ENCODE assay signal across 8 mouse cellular contexts in genomic region chr9:44479628-44480428, GRCm38 (mm10). TPM values are rescaled to one million over a fixed set of nuclear protein-coding genes. Genes with fewer than 3 reads are reported as not detected.
A peak's percentile ranks its signal among the peaks of the same experiment; 100 is the strongest.
DNase-seq lines count a peak whose midpoint lies in the region; ATAC-seq and TF ChIP-seq lines count a peak whose summit lies in the region.

No protein-coding gene starts in this region.

- H3K9ac ChIP-seq in forebrain, embryonic 15.5 days (replicated peaks): peak overlapping the region; percentile 87
- H3K9ac ChIP-seq in neural tube, embryonic 14.5 days (replicated peaks; ENCODE audit: low read depth, low read length): peak overlapping the region; percentile 89

- H3K27me3 ChIP-seq in G1E (ENCODE audit: insufficient read depth, low read length): peaks cover 77% of the 10 kb centered on the region
- no peaks in the 10 kb centered on the region for H3K27me3 ChIP-seq in forebrain, embryonic 15.5 days
- H3K27me3 ChIP-seq in neural tube, embryonic 14.5 days (ENCODE audit: control insufficient read depth, insufficient read depth, low read length): no peaks in the 10 kb centered on the region
- no peaks in the 10 kb centered on the region for H3K27me3 ChIP-seq in thymus, adult 2 months (ENCODE audit: control insufficient read depth, insufficient read depth, low read length)

- no peak for ATAC-seq in G1E (ENCODE audit: extremely low read depth, insufficient number of reproducible peaks, low FRiP score, poor library complexity, severe bottlenecking)
- ATAC-seq in forebrain, embryonic 15.5 days (replicated peaks): peak; percentile 63
- ATAC-seq in neural tube, embryonic 14.5 days (ENCODE audit: low read depth): peak; percentile 56

- under 1% methylated on average over 26 of the region's 26 CpGs for WGBS in forebrain, embryonic 15.5 days
- under 1% methylated on average over 26 of the region's 26 CpGs for WGBS in lung, adult 2 months
- 1% methylated on average over 26 of the region's 26 CpGs for WGBS in neural tube, embryonic 14.5 days
- under 1% methylated on average over 26 of the region's 26 CpGs for WGBS in thymus, adult 2 months

- no peaks in the 10 kb centered on the region for H3K36me3 ChIP-seq in G1E (replicated peaks)
- H3K36me3 ChIP-seq in forebrain, embryonic 15.5 days: no peaks in the 10 kb centered on the region
- no peaks in the 10 kb centered on the region for H3K36me3 ChIP-seq in neural tube, embryonic 14.5 days (ENCODE audit: control insufficient read depth, insufficient read depth, low read length)
- H3K36me3 ChIP-seq in thymus, adult 2 months (ENCODE audit: control insufficient read depth, insufficient read depth, low read length): no peaks in the 10 kb centered on the region

- peak overlapping the region; percentile 98 for H3K4me2 ChIP-seq in forebrain, embryonic 15.5 days (replicated peaks)
- peak overlapping the region; percentile 98 for H3K4me2 ChIP-seq in neural tube, embryonic 14.5 days (ENCODE audit: low read depth, low read length)

- intact Hi-C loops in heart, postnatal 36 days (cut with DNase I): loop anchor here (1.0 kb wide), 1 partner anchor 22 kb away; no protein-coding TSS in a partner anchor

- peaks cover 36% of the 10 kb centered on the region for H3K4me1 ChIP-seq in G1E (ENCODE audit: insufficient read depth, low read depth, low read length)
- peaks cover 48% of the 10 kb centered on the region for H3K4me1 ChIP-seq in forebrain, embryonic 15.5 days
- peaks cover 8% of the 10 kb centered on the region for H3K4me1 ChIP-seq in lung, adult 2 months (ENCODE audit: control insufficient read depth, insufficient read depth, low read length)
- H3K4me1 ChIP-seq in neural tube, embryonic 14.5 days (ENCODE audit: control insufficient read depth, insufficient read depth, low read length): peaks cover 18% of the 10 kb centered on the region
- peaks cover 34% of the 10 kb centered on the region for H3K4me1 ChIP-seq in thymus, adult 2 months (replicated peaks; ENCODE audit: control insufficient read depth, insufficient read depth, low read length)

- peak; percentile 63 for DNase-seq in G1E (ENCODE audit: low spot score)
- peak; percentile 92 for DNase-seq in cerebellum, adult 11-12 months
- DNase-seq in heart, postnatal 36 days: peak; percentile 91 to 92
- DNase-seq in layer of hippocampus, adult 2 months (ENCODE audit: low spot score in 2 of 2): peak; percentile 87 to 91
- peak; percentile 91 for DNase-seq in lung, adult 2 months
- DNase-seq in thymus, adult 2 months: peak; percentile 87

- TF ChIP-seq CTCF in G1E (IDR thresholded peaks at IDR 0.05; ENCODE audit: low read depth, low read length): peak; percentile 82
- TF ChIP-seq CTCF in layer of hippocampus, adult 2 months (conservative IDR thresholded peaks at IDR 0.05): peak; percentile 93
- peak; percentile 92 for TF ChIP-seq CTCF in lung, adult 2 months (IDR thresholded peaks at IDR 0.05; ENCODE audit: insufficient read depth, low read length)
- TF ChIP-seq CTCF in thymus, adult 2 months (IDR thresholded peaks at IDR 0.05; ENCODE audit: borderline replicate concordance, control insufficient read depth, extremely low read depth, insufficient read depth, low read length, poor library complexity): peak; percentile 89

- peak overlapping the region; percentile 99 for H3K27ac ChIP-seq in forebrain, embryonic 15.5 days (replicated peaks)
- H3K27ac ChIP-seq in layer of hippocampus, adult 2 months: peak overlapping the region; percentile 99
- peak overlapping the region; percentile 95 for H3K27ac ChIP-seq in neural tube, embryonic 14.5 days (ENCODE audit: low read depth, low read length)
- H3K27ac ChIP-seq in thymus, adult 2 months (ENCODE audit: control insufficient read depth, insufficient read depth, low read length): no peak overlapping the region

- no peak overlapping the region for H3K4me3 ChIP-seq in G1E (ENCODE audit: low read depth, low read length)
- H3K4me3 ChIP-seq in forebrain, embryonic 15.5 days: peak overlapping the region; percentile 91
- H3K4me3 ChIP-seq in layer of hippocampus, adult 2 months: peak overlapping the region; percentile 70
- H3K4me3 ChIP-seq in lung, adult 2 months (replicated peaks; ENCODE audit: extremely low read depth, low read depth, low read length): peak overlapping the region; percentile 94
- peak overlapping the region; percentile 81 for H3K4me3 ChIP-seq in neural tube, embryonic 14.5 days (ENCODE audit: low read depth, low read length)
- peak overlapping the region; percentile 67 for H3K4me3 ChIP-seq in thymus, adult 2 months (ENCODE audit: control insufficient read depth, insufficient read depth, low read length)

- TF ChIP-seq POLR2A in lung, adult 2 months (IDR thresholded peaks at IDR 0.05; ENCODE audit: borderline replicate concordance, extremely low read depth, low read depth, low read length): peak; percentile 40; the same call in 1 of the 2 replicates
- no peak for TF ChIP-seq POLR2A in thymus, adult 2 months (IDR thresholded peaks at IDR 0.05; ENCODE audit: control insufficient read depth, extremely low read depth, insufficient read depth, low read length, poor library complexity)

- H3K9me3 ChIP-seq in G1E (replicated peaks): no peaks in the 10 kb centered on the region
- H3K9me3 ChIP-seq in forebrain, embryonic 15.5 days: no peaks in the 10 kb centered on the region
- no peaks in the 10 kb centered on the region for H3K9me3 ChIP-seq in neural tube, embryonic 14.5 days (ENCODE audit: control insufficient read depth, low read length)

RNA-seq across cellular contexts. Expression of gene Bcl9l, which starts 2.8 kb away (rescaled TPM):
- 0.15 TPM in 1 of 2 replicates, not detected in the other for total RNA-seq in G1E (2014; fragmentation: Nextera tagmentation)
- total RNA-seq in G1E (2017): 0.16 and 0.17 TPM in 2 replicates
- 0.09 and 0.14 TPM in 2 replicates for polyA plus RNA-seq in G1E (2012)
- polyA plus RNA-seq in forebrain, embryonic 15.5 days (2015; fragmentation: Nextera tagmentation; extraction: Ambion mirVana): 13.6 and 14.4 TPM in 2 replicates
- total RNA-seq in heart, postnatal 36 days (2021): 10 to 100 TPM; 44.6 to 59.4 TPM
- 10 to 100 TPM; 68.4 to 76.9 TPM for total RNA-seq in layer of hippocampus, adult 2 months (2021)
- polyA plus RNA-seq in lung, adult 2 months (2012; rRNA removed): 69.0 and 70.7 TPM in 2 replicates
- 11.5 and 12.3 TPM in 2 replicates for polyA plus RNA-seq in neural tube, embryonic 14.5 days (2014; fragmentation: Nextera tagmentation; extraction: Ambion mirVana)
- polyA plus RNA-seq in thymus, adult 2 months (2012; rRNA removed): 38.7 and 50.4 TPM in 2 replicates

RNA-seq across cellular contexts. Expression of gene Upk2, which starts 25.1 kb away (rescaled TPM):
- total RNA-seq in G1E (2014; fragmentation: Nextera tagmentation) (not detected in 2 replicates), G1E (2017) (not detected in 2 replicates)
- polyA plus RNA-seq in G1E (2012): not detected in 2 replicates
- polyA plus RNA-seq in forebrain, embryonic 15.5 days (2015; fragmentation: Nextera tagmentation; extraction: Ambion mirVana): not detected in 2 replicates
- not detected for total RNA-seq in heart, postnatal 36 days (2021)
- total RNA-seq in layer of hippocampus, adult 2 months (2021): not detected
- polyA plus RNA-seq in lung, adult 2 months (2012; rRNA removed): 4.0 and 4.4 TPM in 2 replicates
- not detected in 2 replicates for polyA plus RNA-seq in neural tube, embryonic 14.5 days (2014; fragmentation: Nextera tagmentation; extraction: Ambion mirVana)
- polyA plus RNA-seq in thymus, adult 2 months (2012; rRNA removed): 1.4 and 1.6 TPM in 2 replicates

RNA-seq across cellular contexts. Expression of gene Foxr1, which starts 38.9 kb away (rescaled TPM):
- total RNA-seq in G1E (2014; fragmentation: Nextera tagmentation) (not detected in 2 replicates), G1E (2017) (0.11 TPM in 1 of 2 replicates, not detected in the other)
- polyA plus RNA-seq in G1E (2012): not detected in 2 replicates
- not detected in 2 replicates for polyA plus RNA-seq in forebrain, embryonic 15.5 days (2015; fragmentation: Nextera tagmentation; extraction: Ambion mirVana)
- not detected for total RNA-seq in heart, postnatal 36 days (2021)
- not detected for total RNA-seq in layer of hippocampus, adult 2 months (2021)
- 0.16 TPM in 1 of 2 replicates, not detected in the other for polyA plus RNA-seq in lung, adult 2 months (2012; rRNA removed)
- not detected in 2 replicates for polyA plus RNA-seq in neural tube, embryonic 14.5 days (2014; fragmentation: Nextera tagmentation; extraction: Ambion mirVana)
- polyA plus RNA-seq in thymus, adult 2 months (2012; rRNA removed): 0.08 and 0.22 TPM in 2 replicates

Comparison
In these comparisons a context has a peak if more than half of its experiments do, and no peak if none do; other contexts are left out.
1. RNA of gene Bcl9l, which starts 2.8 kb away (polyA plus RNA-seq): 69.0 to 70.7 TPM in lung, adult 2 months, 38.7 to 50.4 TPM in thymus, adult 2 months, 13.6 to 14.4 TPM in forebrain, embryonic 15.5 days and 11.5 to 12.3 TPM in neural tube, embryonic 14.5 days; 0.09 to 0.14 TPM in G1E; every median in the first group is over 10 times any median in the second.
2. Peak in every context shown above with its lines, with median percentiles within 50 percentile points of each other: DNase-seq and CTCF ChIP-seq.